Mouse (Mus musculus): ENCODE results near the gene Otogl.

DNA sequence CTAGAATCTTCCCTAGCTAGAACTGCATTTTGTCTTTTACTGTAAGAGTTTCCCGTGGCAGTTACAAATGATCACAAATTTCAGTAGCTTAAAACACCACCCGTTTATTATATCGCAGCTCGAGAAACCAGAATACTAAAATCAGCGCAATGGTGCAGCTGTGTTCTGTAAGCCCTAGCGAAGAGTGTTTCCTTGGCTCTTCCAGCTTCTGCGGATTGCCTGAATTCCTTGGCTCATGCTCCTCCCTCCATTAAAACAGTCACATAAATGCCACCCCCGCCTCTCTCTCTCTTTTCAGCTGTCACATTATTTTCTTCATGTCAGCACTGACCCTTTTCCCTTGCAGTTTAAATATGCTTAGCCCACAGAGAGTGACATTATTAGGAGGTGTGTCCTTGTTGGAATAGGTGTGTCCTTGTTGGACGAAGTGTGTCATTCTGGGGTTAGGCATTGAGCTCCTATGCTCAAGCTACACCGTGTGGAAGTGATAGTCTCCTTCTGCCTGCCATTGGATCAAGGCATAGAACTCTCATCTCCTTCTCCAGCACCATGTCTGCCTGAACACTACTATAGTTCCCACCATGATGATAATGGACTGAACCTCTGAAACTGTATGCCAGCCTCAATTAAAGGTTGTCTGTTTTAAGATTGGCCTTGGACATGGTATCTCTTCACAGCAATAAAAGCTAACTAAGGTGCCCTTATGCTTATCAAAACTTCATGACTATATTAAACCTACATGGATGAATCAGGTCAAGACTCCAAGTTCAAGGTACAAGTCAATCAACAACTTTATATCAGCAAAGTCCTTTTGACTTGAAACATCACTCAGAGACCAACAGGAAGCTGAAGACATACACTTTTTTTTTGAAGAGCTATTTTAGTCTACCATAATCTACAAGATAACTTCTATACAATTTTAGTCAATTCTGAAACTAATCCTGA, 116.8 kb downstream of the Otogl start:
- TF ChIP-seq CTCF (IDR thresholded peaks at IDR 0.05; ENCODE audit: low read depth, low read length) (no peak), POLR2A (IDR thresholded peaks at IDR 0.05; ENCODE audit: extremely low read depth, insufficient read depth, low read length) (no peak)
